Mouse (Mus musculus): ENCODE results near the gene Mllt11.

- TF ChIP-seq CTCF (IDR thresholded peaks at IDR 0.05; ENCODE audit: borderline replicate concordance, insufficient read depth, low read length) (no peak), POLR2A (IDR thresholded peaks at IDR 0.05; ENCODE audit: low read depth, low read length) (no peak)
Measured at GRCm38 (mm10) chr3:95200562-95200961, 31.4 kb downstream of the Mllt11 start.
